Mouse (Mus musculus) lung, postnatal 36 days (tissue): ENCODE data around the gene Ceacam15.
A peak's percentile ranks its signal among the peaks of the same experiment; 100 is the strongest.
"Not testable (repeated sequence)": the region's sequence is repeated elsewhere in the genome, so short reads cannot be mapped to it uniquely, and the experiment has no call there.

ENCODE experiments used
- DNase-seq: peaks from one replicate; pipeline ENCODE4 v3.0.0; 2022; ENCODE audit warnings: mixed read lengths

Ceacam15 gene

GRCm38 (mm10) chr7:16675605-16676004, at the start of gene Ceacam15:
Ceacam15 (minus strand) TSS chr7:16675705.
- DNase-seq: no peak

DNA sequence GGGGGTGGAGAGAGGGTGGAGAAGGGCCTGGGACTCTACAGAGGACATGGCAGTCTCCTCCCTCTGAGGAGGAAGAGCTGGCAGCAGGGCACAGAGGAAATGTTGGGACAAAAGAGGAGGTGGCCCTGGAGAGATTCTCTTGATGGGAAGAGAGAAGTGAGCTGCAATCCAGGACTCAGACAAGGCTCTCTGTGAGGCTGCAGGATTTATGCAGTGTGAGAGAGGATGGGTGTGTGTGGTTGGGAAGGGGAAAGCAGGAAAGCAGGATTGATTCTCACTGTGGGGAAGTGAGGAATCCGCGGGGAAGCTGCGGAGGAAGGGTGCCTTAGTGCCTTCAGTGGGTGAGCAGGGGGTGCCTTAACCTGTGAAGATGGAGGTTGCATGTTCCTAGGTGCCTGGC, 47.0 kb upstream of the Ceacam15 start:
- not testable (repeated sequence) for DNase-seq

- DNase-seq: no peak
Observed at GRCm38 (mm10) chr7:16721629-16722028, 46.1 kb upstream of the Ceacam15 start, which contains the start of gene Ceacam9. Ceacam9 (plus strand) TSS chr7:16721929.

DNA sequence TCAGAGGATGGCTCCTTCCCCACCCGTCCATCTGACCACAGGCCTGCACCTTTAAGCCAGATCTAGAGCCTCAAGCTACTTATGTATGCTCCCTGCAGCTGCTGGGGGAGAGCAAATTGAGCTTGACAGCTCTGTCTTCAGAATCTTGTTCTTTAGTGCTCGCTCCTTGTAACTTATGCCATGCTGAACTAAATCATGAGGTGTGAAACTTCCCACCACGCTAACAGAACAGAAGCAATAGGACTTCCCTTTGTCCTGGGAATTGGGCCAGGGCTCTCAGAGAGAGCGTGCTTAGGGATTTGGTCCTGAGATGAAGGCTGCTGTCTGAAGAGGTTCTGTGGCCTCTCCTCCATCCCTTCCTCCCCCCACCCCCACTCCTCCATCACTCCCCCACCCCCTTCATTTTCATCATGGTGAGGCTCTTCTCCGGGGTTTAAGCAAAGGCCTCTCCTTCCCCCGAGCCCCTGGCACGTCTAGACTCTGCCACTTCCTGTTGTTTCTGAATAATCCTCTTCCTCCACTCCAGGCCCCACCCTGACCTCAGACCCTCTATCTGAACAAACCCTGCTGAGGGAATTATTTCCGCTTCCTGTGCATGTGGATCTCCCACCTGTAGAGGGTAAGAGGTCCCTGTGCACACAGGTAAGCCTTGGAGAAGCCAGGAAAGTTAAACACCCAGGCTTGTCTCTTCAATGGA, 41.1 kb upstream of the Ceacam15 start:
- DNase-seq: not testable (repeated sequence)

- no peak for DNase-seq
Observed at GRCm38 (mm10) chr7:16712633-16713415, 37.3 kb upstream of the Ceacam15 start.

DNA sequence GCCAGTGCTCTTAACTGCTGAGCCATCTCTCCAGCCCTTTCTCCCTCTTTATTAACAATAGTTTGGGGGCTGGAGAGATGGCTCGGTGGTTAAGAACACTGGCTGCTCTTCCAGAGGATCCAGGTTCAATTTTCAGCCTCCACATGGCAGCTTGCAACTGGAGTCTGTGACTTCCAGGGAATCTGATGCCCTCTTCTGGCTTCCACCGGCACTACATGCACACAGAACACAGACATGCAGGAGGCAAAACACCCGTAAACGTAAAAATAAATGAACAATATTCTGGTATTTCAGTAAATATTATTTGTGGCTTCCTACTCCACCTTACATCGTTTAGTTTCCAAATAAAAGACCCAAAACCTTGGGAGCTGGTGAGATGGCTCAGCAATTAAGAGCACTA, 35.1 kb upstream of the Ceacam15 start:
- DNase-seq: no peak

DNA sequence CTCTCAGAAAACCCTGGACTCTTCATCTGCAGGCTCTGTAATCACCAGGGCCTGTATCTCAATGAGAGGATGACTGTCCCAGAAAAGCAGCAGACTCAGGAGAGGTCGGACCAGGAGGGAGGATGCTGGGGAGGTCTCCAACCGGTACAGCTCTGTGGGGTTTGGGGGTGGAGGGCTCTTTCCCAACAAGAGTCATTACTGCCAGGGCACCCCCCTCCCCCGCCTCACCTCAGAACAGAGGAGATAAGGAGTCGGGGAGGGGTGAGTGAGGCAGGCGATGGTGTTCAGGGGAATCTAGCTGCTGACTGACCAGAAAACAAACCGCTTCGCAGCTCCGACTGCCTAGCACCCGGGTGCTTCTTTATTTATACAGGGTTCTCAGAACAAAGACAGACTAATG, 32.7 kb upstream of the Ceacam15 start:
- no peak for DNase-seq

GRCm38 (mm10) chr7:16706385-16706784, 30.9 kb upstream of the Ceacam15 start:
- DNase-seq: no peak

DNA sequence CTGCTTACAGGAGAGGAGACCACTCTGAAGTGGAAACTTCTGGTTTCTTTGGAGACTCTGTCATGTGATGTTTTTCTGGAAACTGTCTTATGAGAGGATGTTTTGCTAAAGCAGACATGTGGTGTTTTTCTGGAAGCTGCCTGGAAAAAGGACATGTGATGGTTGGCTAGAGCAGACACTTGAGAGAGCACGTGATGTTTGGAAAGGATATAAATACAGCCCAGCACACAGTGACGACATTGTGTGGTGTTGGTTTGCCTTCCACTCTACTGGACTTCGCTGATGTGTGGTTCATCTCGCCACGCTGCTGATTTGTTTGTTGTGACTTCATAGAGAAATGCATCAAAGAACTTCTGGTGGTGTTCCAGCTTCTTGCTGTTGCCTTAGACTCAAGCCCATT, 25.1 kb upstream of the Ceacam15 start:
- DNase-seq: no peak

DNA sequence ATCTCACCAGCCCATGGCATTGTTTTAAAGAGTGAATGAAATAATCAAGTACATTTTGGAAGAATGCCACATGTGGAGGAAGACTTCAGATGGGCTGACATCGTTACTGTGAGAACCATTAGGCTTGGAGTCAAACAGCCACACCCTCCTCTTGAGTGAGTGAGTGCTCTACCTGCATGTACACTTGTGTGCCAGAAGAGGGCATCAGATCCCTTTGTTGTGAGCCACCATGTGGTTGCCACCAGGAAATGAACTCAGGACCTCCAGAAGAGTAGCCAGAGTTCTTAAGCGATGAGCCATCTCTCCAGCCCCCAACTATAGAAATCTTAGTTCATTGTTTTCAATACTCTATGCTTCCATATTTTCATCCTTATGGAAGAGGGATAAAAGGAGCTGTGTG, 23.5 kb upstream of the Ceacam15 start:
- DNase-seq: no peak

- DNase-seq: peak; percentile 40
Observed at GRCm38 (mm10) chr7:16695025-16695424, 19.5 kb upstream of the Ceacam15 start.

- no peak for DNase-seq
Observed at GRCm38 (mm10) chr7:16689196-16689595, 13.7 kb upstream of the Ceacam15 start.

GRCm38 (mm10) chr7:16680194-16680593, 4.7 kb upstream of the Ceacam15 start:
- not testable (repeated sequence) for DNase-seq

GRCm38 (mm10) chr7:16674699-16675098, 806 bp downstream of the Ceacam15 start:
- DNase-seq: not testable (repeated sequence)

DNA sequence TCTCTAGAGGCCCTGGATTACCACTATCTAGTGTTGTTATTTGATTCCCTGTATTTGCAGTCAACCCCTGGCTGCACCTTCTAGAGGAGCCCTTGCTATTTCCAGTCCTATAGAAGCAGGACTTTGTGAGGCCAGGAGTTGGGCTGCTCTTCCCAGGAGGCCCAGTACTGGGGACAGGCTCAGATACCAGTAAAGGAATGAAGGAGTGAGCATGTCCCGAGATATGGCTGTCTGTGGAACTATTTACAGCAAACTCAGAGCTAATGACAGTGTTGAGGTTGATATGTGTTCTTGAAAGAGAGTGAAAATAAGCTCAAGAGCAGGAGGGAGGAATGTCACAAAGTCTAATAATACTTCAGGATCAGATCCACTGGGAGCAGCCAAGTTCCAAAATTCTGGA, 1.7 kb downstream of the Ceacam15 start:
- no peak for DNase-seq

GRCm38 (mm10) chr7:16668331-16668930, 7.1 kb downstream of the Ceacam15 start:
- not testable (repeated sequence) for DNase-seq

- DNase-seq: no peak
Observed at GRCm38 (mm10) chr7:16644260-16644659, 31.2 kb downstream of the Ceacam15 start.

- not testable (repeated sequence) for DNase-seq
Observed at GRCm38 (mm10) chr7:16643106-16643505, 32.4 kb downstream of the Ceacam15 start.

GRCm38 (mm10) chr7:16639028-16639427, 36.5 kb downstream of the Ceacam15 start:
- peak; percentile 29 for DNase-seq

DNA sequence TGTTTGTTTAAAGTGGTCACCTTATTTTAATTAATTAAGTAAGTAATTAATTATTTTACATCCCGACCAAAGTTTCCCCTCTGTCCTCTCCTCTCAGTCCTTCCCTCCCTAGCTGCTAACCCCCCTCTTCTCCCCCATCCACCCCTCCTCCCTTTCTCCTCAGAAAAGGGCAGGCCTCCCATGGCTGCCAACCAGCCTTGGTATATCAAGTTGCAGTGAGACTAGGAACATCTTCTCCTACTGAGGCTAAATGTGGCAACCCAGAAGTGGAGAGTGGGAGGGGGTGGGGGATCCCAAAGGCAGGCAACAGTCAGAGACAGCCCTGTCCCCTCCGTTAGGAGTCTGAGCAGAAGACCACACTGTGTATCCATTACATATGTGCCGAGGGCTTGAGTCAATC, 40.4 kb downstream of the Ceacam15 start:
- no peak for DNase-seq

DNA sequence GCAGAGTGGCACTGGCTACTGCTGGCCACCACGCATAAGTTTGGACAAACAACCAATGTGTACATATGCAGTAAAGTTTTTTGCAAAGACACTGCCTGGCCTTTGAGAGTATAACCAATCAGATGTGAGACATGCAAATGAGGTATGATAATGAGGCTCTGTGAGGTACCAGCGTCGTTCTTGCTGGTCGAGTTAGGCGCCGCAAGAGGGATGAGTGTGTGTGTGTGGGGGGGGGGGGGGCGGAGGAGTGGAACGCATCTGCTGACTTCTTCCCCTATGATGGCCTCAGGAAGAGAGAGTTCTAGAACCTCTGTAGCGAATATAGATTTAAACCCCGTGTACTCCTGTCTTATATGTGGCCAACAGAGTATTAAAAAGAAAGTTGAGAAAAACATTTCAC, 41.6 kb downstream of the Ceacam15 start:
- DNase-seq: not testable (repeated sequence)

GRCm38 (mm10) chr7:16631932-16632331, 43.6 kb downstream of the Ceacam15 start:
- no peak for DNase-seq

- DNase-seq: no peak
Observed at GRCm38 (mm10) chr7:16631025-16631424, 44.5 kb downstream of the Ceacam15 start.
